Mouse (Mus musculus) small intestine, adult 2 months (tissue): ENCODE measurements at regions not wholly inside any gene's neighbourhood (a gene's known extent, or its start where the extent isn't known, plus 50 kb on each side); places are given as distances from the start of the nearest gene placed in this dataset.

ENCODE experiments used
- H3K27ac ChIP-seq: fragments of 200-500 bp; 2 replicates; pipeline ENCODE4 v1.5.1; 2012; ENCODE audit warnings: low read depth, low read length, control low read depth, inconsistent platforms; ENCODE audit not compliant: insufficient read depth
- H3K27me3 ChIP-seq: fragments of 200-500 bp; 2 replicates; pipeline ENCODE4 v1.6.1; 2012; ENCODE audit warnings: mild to moderate bottlenecking, moderate library complexity, low read length, inconsistent platforms; ENCODE audit not compliant: control insufficient read depth, insufficient read depth
- H3K36me3 ChIP-seq: fragments of 200-500 bp; 2 replicates; pipeline ENCODE4 v1.6.1; 2012; ENCODE audit warnings: mild to moderate bottlenecking, low read length, control low read depth, inconsistent platforms; ENCODE audit not compliant: control insufficient read depth, insufficient read depth
- H3K4me1 ChIP-seq: fragments of 200-500 bp; 2 replicates; pipeline ENCODE4 v1.6.1; 2012; ENCODE audit warnings: low read length, inconsistent platforms, mixed read lengths; ENCODE audit not compliant: control insufficient read depth, insufficient read depth, insufficient read length
- H3K4me3 ChIP-seq: fragments of 200-500 bp; 2 replicates; pipeline ENCODE4 v1.5.1; 2012; ENCODE audit warnings: low read depth, mild to moderate bottlenecking, control low read depth, inconsistent platforms, low read length, moderate library complexity
- CTCF ChIP-seq: fragments of 200-500 bp; IDR thresholded peaks from 2 replicates; pipeline ENCODE4 v1.5.1; 2012; ENCODE audit warnings: low read depth, mild to moderate bottlenecking, control low read depth, inconsistent platforms, low read length, moderate library complexity, mixed read lengths; ENCODE audit not compliant: insufficient replicate concordance, insufficient read length; ENCODE audit errors: extremely low read depth
- POLR2A ChIP-seq: fragments of 200-500 bp; IDR thresholded peaks from 2 replicates; pipeline ENCODE4 v1.6.1; 2012; ENCODE audit warnings: low read depth, mild to moderate bottlenecking, control low read depth, inconsistent platforms, low read length, moderate library complexity
- WGBS: fragments of 180-500 bp; shearing (Covaris S2); methylation state at CpG from one replicate; pipeline ENCODE4 v1.1.7; 2018; 5-methylcytosine and 5-hydroxymethylcytosine counted together

DNA sequence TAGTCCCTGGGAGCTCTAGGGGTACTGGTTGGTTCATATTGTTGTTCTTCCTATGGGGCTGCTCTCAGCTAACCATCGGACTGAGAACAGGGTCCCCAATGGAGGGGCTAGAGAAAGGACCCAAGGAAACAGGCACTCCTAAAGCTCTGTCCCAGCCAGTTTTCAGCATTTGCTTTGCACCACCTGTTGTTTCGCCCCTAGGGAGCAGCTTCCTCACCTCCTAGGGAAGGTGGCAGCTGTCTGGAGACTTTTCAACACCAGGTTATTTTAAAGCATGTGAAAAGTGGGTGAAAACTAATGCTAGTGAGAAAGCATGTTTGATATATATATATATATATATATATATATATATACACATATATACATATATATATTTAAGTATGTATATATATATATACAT is 62.8 kb upstream of the Ralgps2 start:
- 88% methylated on average over 2 of the region's 2 CpGs for WGBS
- TF ChIP-seq CTCF: no peak
- peaks cover 16% of the 10 kb centered on the region; the same call in 1 of the 2 replicates for H3K4me1 ChIP-seq

DNA sequence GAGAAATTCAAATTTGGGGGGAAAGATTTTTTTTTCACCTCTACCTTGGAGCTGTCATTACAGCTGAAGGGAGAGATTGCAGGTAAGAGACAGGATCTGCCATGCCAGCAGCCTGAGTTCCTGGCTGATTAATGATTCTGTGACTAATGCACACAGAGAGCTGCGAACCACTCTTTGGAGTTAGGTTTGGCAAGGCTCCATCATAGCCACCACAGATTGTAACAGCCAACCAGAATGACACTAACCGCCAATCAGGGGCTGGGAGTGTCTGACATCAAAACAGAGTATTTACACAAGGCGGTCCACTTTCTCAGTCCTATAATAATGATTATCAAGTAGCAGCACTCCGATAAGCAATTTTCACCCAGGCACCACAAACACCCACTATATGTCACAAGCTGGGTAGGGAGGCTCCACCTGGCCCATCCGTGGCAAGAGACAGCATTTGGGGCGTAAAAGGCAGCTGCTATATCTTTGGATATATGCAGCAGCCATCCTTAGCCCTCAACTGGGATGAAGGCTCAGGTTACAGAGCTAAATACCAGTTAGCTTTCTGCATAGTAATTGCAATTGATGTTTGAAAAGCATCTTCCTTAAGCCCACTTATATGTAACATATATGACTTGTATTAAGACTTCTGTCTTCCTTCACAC is 61.7 kb upstream of the Ralgps2 start:
- Histone ChIP-seq H3K27me3 (no peaks in the 10 kb centered on the region), H3K36me3 (no peaks in the 10 kb centered on the region), H3K4me1 (peaks cover 23% of the 10 kb centered on the region; the same call in 1 of the 2 replicates), H3K4me3 (no peak overlapping the region), H3K27ac (peak overlapping the region; percentile 57; the same call in 1 of the 2 replicates)
- no peak for TF ChIP-seq CTCF
- TF ChIP-seq POLR2A: no peak
- WGBS: 22% methylated on average over 6 of the region's 6 CpGs

More for the DNA sequence above, 62.8 kb upstream of the Ralgps2 start:
- H3K27ac ChIP-seq: no peak overlapping the region
- no peaks in the 10 kb centered on the region for H3K27me3 ChIP-seq
- H3K36me3 ChIP-seq: no peaks in the 10 kb centered on the region
- no peak overlapping the region for H3K4me3 ChIP-seq

- Histone ChIP-seq H3K4me1 (peaks cover 25% of the 10 kb centered on the region; the same call in 1 of the 2 replicates), H3K36me3 (no peaks in the 10 kb centered on the region), H3K27ac (peak overlapping the region; percentile 57; the same call in 1 of the 2 replicates), H3K27me3 (no peaks in the 10 kb centered on the region), H3K4me3 (no peak overlapping the region)
- no peak for TF ChIP-seq POLR2A
- TF ChIP-seq CTCF: no peak
- 74% methylated on average over 8 of the region's 8 CpGs for WGBS
Measured at GRCm38 (mm10) chr1:156999947-157000346, 60.5 kb upstream of the Ralgps2 start.

DNA sequence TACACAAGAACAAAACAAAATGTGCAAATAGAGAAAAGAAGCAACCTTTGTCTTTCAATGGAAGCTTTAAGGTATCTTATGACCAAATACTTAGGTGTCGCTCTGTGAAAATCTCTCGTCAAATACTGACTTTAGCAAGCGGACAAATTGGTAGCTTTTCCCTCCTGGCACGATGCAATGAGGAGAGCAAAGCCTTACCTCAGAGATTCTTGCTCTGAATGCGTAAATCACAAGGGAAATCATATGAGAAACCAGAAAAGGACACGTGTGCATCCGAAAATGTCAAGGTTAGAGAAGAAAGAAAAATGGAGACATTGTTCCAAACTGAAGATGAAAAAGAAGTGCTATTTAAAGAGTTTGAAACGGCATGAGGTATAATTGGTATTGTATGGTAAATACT is 59.8 kb upstream of the Ralgps2 start:
- WGBS: 91% methylated on average over 8 of the region's 8 CpGs

DNA sequence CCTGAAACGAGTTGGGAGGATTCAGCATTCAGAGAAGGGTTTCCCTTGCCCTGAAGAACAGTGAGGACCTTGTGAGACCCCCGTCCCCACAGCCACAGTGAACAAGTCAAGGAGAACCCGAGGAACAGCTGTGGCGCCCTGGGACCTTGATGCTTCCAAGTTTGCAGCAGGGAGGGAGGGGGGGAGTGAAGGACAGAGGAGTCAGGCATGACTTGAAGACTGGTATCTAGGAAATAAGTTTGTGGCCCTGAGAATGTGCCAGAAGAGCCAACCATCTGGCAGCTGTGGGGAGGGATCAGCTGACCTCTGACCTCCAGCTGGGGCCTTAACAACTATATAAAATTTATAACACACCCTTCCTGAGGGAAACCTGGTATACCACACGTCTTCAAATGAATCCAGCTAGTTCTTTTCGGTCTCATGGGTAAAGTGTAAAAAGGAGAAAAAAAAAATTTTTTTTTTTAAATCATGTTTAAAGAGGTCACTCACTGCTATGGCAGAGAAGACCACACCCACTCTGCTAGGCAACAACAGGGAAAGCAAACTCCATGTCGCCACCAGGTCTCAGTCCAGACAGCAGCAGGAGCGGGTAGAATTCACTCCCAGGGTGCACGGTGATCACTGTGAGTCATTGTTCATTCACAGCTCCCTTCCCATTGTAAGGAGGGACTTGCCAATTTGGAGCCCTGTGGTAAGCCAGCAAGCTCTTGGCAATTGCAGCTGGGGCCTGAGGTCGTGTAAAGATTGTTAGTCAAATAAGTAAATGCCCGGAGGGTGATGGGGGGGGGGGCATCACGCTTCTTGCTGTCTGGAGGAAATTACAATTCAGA is 58.3 kb upstream of the Ralgps2 start:
- H3K4me3 ChIP-seq: no peak overlapping the region
- peak overlapping the region; percentile 51 for H3K27ac ChIP-seq
- no peaks in the 10 kb centered on the region for H3K36me3 ChIP-seq
- no peaks in the 10 kb centered on the region for H3K27me3 ChIP-seq
- TF ChIP-seq CTCF: no peak
- TF ChIP-seq POLR2A: no peak
- peaks cover 34% of the 10 kb centered on the region for H3K4me1 ChIP-seq
- 45% methylated on average over 12 of the region's 12 CpGs for WGBS

More for the DNA sequence above, 59.8 kb upstream of the Ralgps2 start:
- TF ChIP-seq POLR2A: no peak
- no peak for TF ChIP-seq CTCF
- Histone ChIP-seq H3K27me3 (no peaks in the 10 kb centered on the region), H3K36me3 (no peaks in the 10 kb centered on the region), H3K4me1 (peaks cover 28% of the 10 kb centered on the region; the same call in 1 of the 2 replicates), H3K27ac (no peak overlapping the region), H3K4me3 (no peak overlapping the region)

DNA sequence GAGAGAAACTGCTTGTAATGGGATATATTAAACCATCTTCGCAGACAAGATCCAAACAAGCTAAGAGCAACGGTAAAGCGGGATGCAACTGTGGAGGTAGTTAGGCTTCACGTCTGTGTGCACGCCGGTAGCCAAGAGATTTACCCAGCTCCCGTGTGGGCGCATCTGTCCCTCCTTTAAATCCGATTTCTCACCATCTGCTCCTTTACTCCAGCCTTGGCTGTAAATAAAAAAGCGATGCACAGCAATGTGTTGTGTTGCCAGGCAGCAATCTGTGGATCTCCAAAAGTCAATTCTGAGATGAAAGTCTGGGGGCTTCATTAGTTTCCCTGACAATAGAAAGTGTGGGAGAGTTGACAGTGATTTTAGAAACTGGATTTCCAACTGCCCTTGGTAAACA is 57.6 kb upstream of the Ralgps2 start:
- no peak overlapping the region for H3K4me3 ChIP-seq
- peaks cover 38% of the 10 kb centered on the region for H3K4me1 ChIP-seq
- peak overlapping the region; percentile 51 for H3K27ac ChIP-seq
- WGBS: 92% methylated on average over 10 of the region's 10 CpGs
- H3K36me3 ChIP-seq: no peaks in the 10 kb centered on the region
- TF ChIP-seq POLR2A (no peak), CTCF (no peak)
- H3K27me3 ChIP-seq: no peaks in the 10 kb centered on the region

DNA sequence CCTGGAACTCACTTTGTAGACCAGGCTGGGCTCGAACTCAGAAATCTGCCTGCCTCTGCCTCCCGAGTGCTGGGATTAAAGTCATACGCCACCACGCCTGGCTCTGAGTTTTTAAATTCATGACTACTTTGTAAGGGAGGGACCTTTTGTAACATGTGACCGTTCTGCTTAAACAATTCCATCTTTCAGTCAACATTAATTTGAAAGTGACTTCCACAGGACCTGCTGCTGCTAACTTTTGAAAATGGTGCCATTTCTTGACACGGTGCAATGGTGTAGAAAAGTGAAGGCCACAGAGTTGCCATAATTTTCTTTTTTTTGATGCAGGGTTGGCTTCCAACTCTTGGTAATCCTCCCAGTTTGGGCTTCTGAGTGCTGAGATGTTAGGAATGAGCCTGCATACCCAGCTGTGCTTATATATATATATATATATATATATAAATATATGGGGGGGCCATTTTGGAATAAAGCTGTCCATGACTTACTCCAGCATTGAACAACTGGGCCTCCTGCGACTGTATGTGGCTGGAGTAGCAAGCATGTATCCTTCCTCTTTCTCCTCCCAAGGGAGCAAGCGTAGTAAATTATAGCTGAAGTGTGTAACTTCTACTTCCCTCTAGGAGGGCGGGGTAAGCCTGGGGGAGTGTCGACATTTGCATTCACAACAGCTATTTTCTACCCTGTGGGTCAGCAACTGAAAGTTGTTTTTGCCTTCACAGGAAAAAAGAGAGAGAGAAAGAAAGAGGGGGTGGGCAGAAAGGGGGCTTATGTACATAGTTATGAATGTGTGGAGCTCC is 56.9 kb upstream of the Ralgps2 start:
- whole genome bisulfite sequencing: 74% methylated on average over 10 of the region's 10 CpGs
- TF ChIP-seq CTCF: no peak
- no peak for TF ChIP-seq POLR2A
- peaks cover 41% of the 10 kb centered on the region for H3K4me1 ChIP-seq
- peak overlapping the region; percentile 51; the same call in 1 of the 2 replicates for H3K27ac ChIP-seq
- no peak overlapping the region for H3K4me3 ChIP-seq
- H3K27me3 ChIP-seq: no peaks in the 10 kb centered on the region
- no peaks in the 10 kb centered on the region for H3K36me3 ChIP-seq
